Mouse (Mus musculus) bone marrow macrophage, adult 2 months (primary cell): ENCODE results near the gene Trim60.

ENCODE experiments used
- CTCF ChIP-seq: IDR thresholded peaks from 2 replicates; pipeline ENCODE4 v1.5.1; 2012; ENCODE audit warnings: low read depth, mild to moderate bottlenecking, low read length, moderate library complexity
- POLR2A ChIP-seq: IDR thresholded peaks from 2 replicates; pipeline ENCODE4 v1.6.1; 2012; ENCODE audit warnings: mild to moderate bottlenecking, low read depth, low read length, borderline replicate concordance

GRCm38 (mm10) chr8:64998806-64999365, 19.5 kb downstream of the Trim60 start:
- TF ChIP-seq CTCF: no peak
- TF ChIP-seq POLR2A: no peak
